Mouse (Mus musculus): Measurements from ENCODE around the gene Hibadh. TPM values are rescaled to one million over a fixed set of nuclear protein-coding genes. Genes with fewer than 3 reads are reported as not detected.

The Hibadh gene
- total and polyA plus RNA-seq, 2 experiments from 2014 or later = 27.2 to 57.5 TPM

- no peak overlapping the region for H3K9ac ChIP-seq (replicated peaks; ENCODE audit: low read length, poor library complexity, severe bottlenecking)
- H3K9me3 ChIP-seq (ENCODE audit: low read length) = no peaks in the 10 kb centered on the region
- H3K27ac ChIP-seq (ENCODE audit: low read depth, low read length) = no peak overlapping the region
- no peak for TF ChIP-seq CTCF (IDR thresholded peaks at IDR 0.05)
- DNase-seq (ENCODE audit: low spot score) (no peak), ATAC-seq (ENCODE audit: low FRiP score) (no peak)
- no peak overlapping the region for H3K4me2 ChIP-seq (ENCODE audit: low read depth, low read length, poor library complexity, severe bottlenecking)
- no peaks in the 10 kb centered on the region for H3K4me1 ChIP-seq (ENCODE audit: insufficient read depth, low read length)
- WGBS = 77% methylated on average over 6 of the region's 6 CpGs
- no peak overlapping the region for H3K4me3 ChIP-seq (ENCODE audit: low read depth, low read length)
- no peaks in the 10 kb centered on the region for H3K36me3 ChIP-seq (ENCODE audit: insufficient read depth, low read length)
- H3K27me3 ChIP-seq (ENCODE audit: insufficient read depth, low read length) = no peaks in the 10 kb centered on the region
These were observed 71.5 kb downstream of the Hibadh start for GRCm38 (mm10) chr6:52568706-52569105.

DNA sequence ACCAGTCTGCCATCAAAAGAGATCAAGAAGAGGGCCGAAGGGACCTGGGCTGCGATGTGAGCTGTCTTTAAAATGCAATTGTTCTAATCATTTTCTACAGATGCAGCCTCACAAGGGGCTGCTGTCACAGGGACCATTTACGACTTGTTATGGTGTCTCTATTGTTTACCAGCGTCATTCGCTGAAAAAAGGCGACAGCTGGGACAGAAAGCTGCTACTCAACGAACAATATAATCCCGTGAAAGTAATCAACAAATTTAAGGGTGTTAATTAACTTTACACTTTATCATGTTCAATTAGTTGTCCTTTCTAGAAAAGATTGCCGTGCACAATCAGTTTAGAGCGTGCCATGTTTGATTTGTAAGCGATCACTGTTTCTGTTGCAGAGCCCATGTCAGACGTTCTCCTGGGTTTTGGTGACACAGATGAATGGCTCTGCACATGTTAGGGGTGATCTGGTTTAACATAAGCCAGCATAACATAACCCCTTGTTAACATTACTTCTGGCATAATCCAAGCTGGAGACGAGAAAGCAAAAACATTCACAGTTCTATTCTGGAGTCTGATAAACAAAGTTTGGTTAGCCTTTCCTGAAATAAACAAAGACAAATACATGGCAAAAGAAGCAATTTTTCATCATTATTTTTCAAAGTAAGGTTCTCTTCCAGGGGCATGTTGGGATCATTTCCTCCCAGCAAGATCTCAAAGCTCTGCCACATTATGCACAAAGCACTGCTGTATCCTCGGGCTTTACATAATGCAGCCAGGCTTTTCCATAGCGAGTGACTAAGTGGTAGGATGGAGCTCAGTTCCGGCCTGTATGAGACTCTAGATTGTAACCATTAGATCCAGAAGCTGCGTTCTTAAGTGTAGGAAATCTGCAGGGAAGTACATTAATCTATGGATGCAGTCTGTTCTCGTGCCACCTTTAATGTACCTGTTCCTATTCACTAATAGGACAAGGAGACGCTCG is 72.6 kb downstream of the Hibadh start:
- no peak for TF ChIP-seq CTCF (IDR thresholded peaks at IDR 0.05)
- Histone ChIP-seq H3K9me3 (ENCODE audit: low read length) (no peaks in the 10 kb centered on the region), H3K27me3 (ENCODE audit: insufficient read depth, low read length) (no peaks in the 10 kb centered on the region), H3K4me2 (ENCODE audit: low read depth, low read length, poor library complexity, severe bottlenecking) (no peak overlapping the region), H3K36me3 (ENCODE audit: insufficient read depth, low read length) (no peaks in the 10 kb centered on the region), H3K9ac (replicated peaks; ENCODE audit: low read length, poor library complexity, severe bottlenecking) (no peak overlapping the region), H3K4me1 (ENCODE audit: insufficient read depth, low read length) (no peaks in the 10 kb centered on the region), H3K27ac (ENCODE audit: low read depth, low read length) (no peak overlapping the region), H3K4me3 (ENCODE audit: low read depth, low read length) (no peak overlapping the region)
- DNase-seq (ENCODE audit: low spot score) (no peak), ATAC-seq (ENCODE audit: low FRiP score) (no peak)
- 41% methylated on average over 20 of the region's 20 CpGs for WGBS

- H3K36me3 ChIP-seq (ENCODE audit: insufficient read depth, low read length) = no peaks in the 10 kb centered on the region
- ATAC-seq (ENCODE audit: low FRiP score) = no peak
- H3K9me3 ChIP-seq (ENCODE audit: low read length) = no peaks in the 10 kb centered on the region
- H3K4me1 ChIP-seq (ENCODE audit: insufficient read depth, low read length) = no peaks in the 10 kb centered on the region
- TF ChIP-seq CTCF (IDR thresholded peaks at IDR 0.05) = no peak
- no peak overlapping the region for H3K4me2 ChIP-seq (ENCODE audit: low read depth, low read length, poor library complexity, severe bottlenecking)
- WGBS = 59% methylated on average over 5 of the region's 5 CpGs
- H3K27me3 ChIP-seq (ENCODE audit: insufficient read depth, low read length) = no peaks in the 10 kb centered on the region
- H3K27ac ChIP-seq (ENCODE audit: low read depth, low read length) = no peak overlapping the region
- H3K9ac ChIP-seq (replicated peaks; ENCODE audit: low read length, poor library complexity, severe bottlenecking) = no peak overlapping the region
- no peak overlapping the region for H3K4me3 ChIP-seq (ENCODE audit: low read depth, low read length)
- DNase-seq (ENCODE audit: low spot score) = no peak
These were observed 75.0 kb downstream of the Hibadh start for GRCm38 (mm10) chr6:52565210-52565609.

- no peak overlapping the region for H3K9ac ChIP-seq (replicated peaks; ENCODE audit: low read length, poor library complexity, severe bottlenecking)
- no peak overlapping the region for H3K27ac ChIP-seq (ENCODE audit: low read depth, low read length)
- 90% methylated on average over 4 of the region's 4 CpGs for WGBS
- DNase-seq (ENCODE audit: low spot score) (no peak), ATAC-seq (ENCODE audit: low FRiP score) (no peak)
- H3K36me3 ChIP-seq (ENCODE audit: insufficient read depth, low read length) = no peaks in the 10 kb centered on the region
- TF ChIP-seq CTCF (IDR thresholded peaks at IDR 0.05) = no peak
- no peaks in the 10 kb centered on the region for H3K4me1 ChIP-seq (ENCODE audit: insufficient read depth, low read length)
- no peaks in the 10 kb centered on the region for H3K9me3 ChIP-seq (ENCODE audit: low read length)
- no peak overlapping the region for H3K4me3 ChIP-seq (ENCODE audit: low read depth, low read length)
- H3K27me3 ChIP-seq (ENCODE audit: insufficient read depth, low read length) = no peaks in the 10 kb centered on the region
- H3K4me2 ChIP-seq (ENCODE audit: low read depth, low read length, poor library complexity, severe bottlenecking) = no peak overlapping the region
These were observed 77.2 kb downstream of the Hibadh start for GRCm38 (mm10) chr6:52562994-52563393.

DNA sequence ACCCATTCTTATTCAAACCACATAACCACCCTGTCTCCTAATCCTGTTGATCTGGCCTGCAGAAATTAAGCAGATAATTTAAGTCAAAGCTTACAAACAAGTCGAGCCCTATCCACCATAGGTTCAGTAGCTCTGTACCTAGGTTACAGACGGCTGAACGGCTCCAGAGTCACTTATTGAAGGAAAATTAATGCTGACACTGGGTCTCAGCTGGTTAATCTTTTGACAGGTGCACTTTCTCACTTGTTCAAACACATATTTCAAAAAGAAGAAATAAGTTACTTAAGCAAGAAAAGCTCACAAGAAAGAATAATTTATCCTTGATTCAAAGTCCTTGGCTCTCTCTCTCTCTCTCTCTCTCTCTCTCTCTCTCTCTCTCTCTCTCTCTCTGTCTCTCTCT is 81.1 kb downstream of the Hibadh start:
- TF ChIP-seq CTCF (IDR thresholded peaks at IDR 0.05) = no peak
- H3K4me1 ChIP-seq (ENCODE audit: insufficient read depth, low read length) = no peaks in the 10 kb centered on the region
- WGBS = 72% methylated on average over 3 of the region's 3 CpGs
- H3K27ac ChIP-seq (ENCODE audit: low read depth, low read length) = no peak overlapping the region
- H3K9ac ChIP-seq (replicated peaks; ENCODE audit: low read length, poor library complexity, severe bottlenecking) = no peak overlapping the region
- H3K9me3 ChIP-seq (ENCODE audit: low read length) = no peaks in the 10 kb centered on the region
- no peak overlapping the region for H3K4me3 ChIP-seq (ENCODE audit: low read depth, low read length)
- no peaks in the 10 kb centered on the region for H3K36me3 ChIP-seq (ENCODE audit: insufficient read depth, low read length)
- no peak overlapping the region for H3K4me2 ChIP-seq (ENCODE audit: low read depth, low read length, poor library complexity, severe bottlenecking)
- H3K27me3 ChIP-seq (ENCODE audit: insufficient read depth, low read length) = no peaks in the 10 kb centered on the region
- ATAC-seq (ENCODE audit: low FRiP score) = no peak
- no peak for DNase-seq (ENCODE audit: low spot score)

DNA sequence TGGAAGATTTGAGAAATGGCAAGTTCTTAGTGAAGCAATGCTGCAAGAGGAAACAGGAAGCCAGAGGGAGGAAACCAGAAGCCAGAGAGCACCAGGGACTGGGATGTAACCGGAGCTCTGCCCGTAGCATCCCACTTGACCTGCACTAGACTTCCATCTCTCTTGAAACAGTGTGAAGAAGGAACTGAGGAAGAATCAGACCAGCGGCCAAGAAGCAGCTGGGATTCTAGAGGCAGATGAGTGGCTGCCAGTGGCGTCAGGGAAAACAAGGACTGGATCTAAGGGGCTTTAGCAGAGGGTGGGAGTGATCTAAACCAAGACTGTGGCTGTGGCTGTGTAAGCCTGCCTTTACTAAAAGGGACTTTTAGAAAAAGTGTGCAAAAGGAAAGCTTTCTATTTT is 95.8 kb downstream of the Hibadh start:
- no peak overlapping the region for H3K4me2 ChIP-seq (ENCODE audit: low read depth, low read length, poor library complexity, severe bottlenecking)

More for the DNA sequence above, 95.8 kb downstream of the Hibadh start:
- no peak overlapping the region for H3K27ac ChIP-seq (ENCODE audit: low read depth, low read length)
- H3K4me1 ChIP-seq (ENCODE audit: insufficient read depth, low read length) = no peaks in the 10 kb centered on the region
- no peaks in the 10 kb centered on the region for H3K27me3 ChIP-seq (ENCODE audit: insufficient read depth, low read length)
- peaks cover 10% of the 10 kb centered on the region; the same call in 1 of the 2 replicates for H3K36me3 ChIP-seq (ENCODE audit: insufficient read depth, low read length)
- no peaks in the 10 kb centered on the region for H3K9me3 ChIP-seq (ENCODE audit: low read length)
- ATAC-seq (ENCODE audit: low FRiP score) = no peak
- H3K4me3 ChIP-seq (ENCODE audit: low read depth, low read length) = no peak overlapping the region
- no peak for TF ChIP-seq CTCF (IDR thresholded peaks at IDR 0.05)
- 65% methylated on average over 4 of the region's 4 CpGs for WGBS
- H3K9ac ChIP-seq (replicated peaks; ENCODE audit: low read length, poor library complexity, severe bottlenecking) = no peak overlapping the region
- DNase-seq (ENCODE audit: low spot score) = no peak
